Mouse (Mus musculus) G1E (cell line): ENCODE data around the gene Ifit3.
"Not testable (repeated sequence)": the region's sequence is repeated elsewhere in the genome, so short reads cannot be mapped to it uniquely, and the experiment has no call there.

Source experiments
- CTCF ChIP-seq: IDR thresholded peaks from 2 replicates; pipeline ENCODE4 v1.5.1; 2012; ENCODE audit warnings: low read depth, low read length, inconsistent platforms, mixed read lengths
- GATA1 ChIP-seq: IDR thresholded peaks from 2 replicates; pipeline ENCODE4 v1.6.1; 2012; ENCODE audit warnings: borderline replicate concordance, low read length, inconsistent platforms, mixed read lengths
- GATA2 ChIP-seq: IDR thresholded peaks from 2 replicates; pipeline ENCODE4 v1.6.1; 2012; ENCODE audit warnings: low read depth, low read length, inconsistent platforms, borderline replicate concordance
- POLR2AphosphoS5 ChIP-seq: IDR thresholded peaks from 2 replicates; pipeline ENCODE4 v1.6.1; 2012; ENCODE audit warnings: low read depth, low read length, inconsistent platforms; ENCODE audit not compliant: insufficient replicate concordance
- TAL1 ChIP-seq: conservative IDR thresholded peaks from 2 replicates; pipeline ENCODE4 v1.6.1; 2012; ENCODE audit warnings: low read depth, low read length, inconsistent platforms, mixed read lengths

DNA sequence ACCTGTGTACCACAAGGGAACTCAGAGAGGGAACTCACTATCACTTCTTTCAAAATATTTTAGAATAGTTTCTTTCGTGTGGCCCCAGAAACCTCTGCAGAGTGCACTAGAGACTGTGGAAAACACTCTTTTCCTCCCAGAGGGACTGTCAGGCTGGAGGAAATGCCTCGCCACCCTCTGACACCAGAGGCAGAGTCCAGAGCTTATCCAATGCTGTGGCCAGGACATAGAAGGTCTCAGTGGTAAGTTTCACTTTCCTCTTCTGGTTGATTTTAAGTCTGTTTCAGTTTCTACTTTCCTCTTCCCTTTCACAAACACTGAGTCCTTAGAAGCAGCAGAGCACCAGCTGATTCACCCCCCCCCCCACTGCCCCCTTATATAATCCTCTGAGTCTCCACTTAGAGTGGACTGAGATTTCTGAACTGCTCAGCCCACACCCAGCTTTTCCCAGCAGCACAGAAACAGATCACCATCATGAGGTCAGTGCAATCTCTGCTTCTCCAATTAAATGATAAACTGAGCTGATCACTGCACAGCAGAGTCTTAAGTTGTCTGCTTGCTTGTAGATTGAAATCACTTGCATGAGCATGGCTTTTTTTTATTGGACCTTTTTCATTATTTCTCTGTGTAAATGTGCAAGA lies at the start of gene Ifit3:
- TF ChIP-seq CTCF, POLR2AphosphoS5, GATA2, GATA1, TAL1: not testable (repeated sequence)
